Mouse (Mus musculus) stomach, postnatal 0 days (tissue): ENCODE measurements at regions not wholly inside any gene's neighbourhood (a gene's known extent, or its start where the extent isn't known, plus 50 kb on each side); places are given as distances from the start of the nearest gene placed in this dataset.
A peak's percentile ranks its signal among the peaks of the same experiment; 100 is the strongest.

ENCODE experiments used
- ATAC-seq: fragments of 200-750 bp; cut with Nextera tagmentation; 2 replicates; pipeline ENCODE4 v1.8.0; 2017; ENCODE audit not compliant: low FRiP score, low TSS enrichment
- DNase-seq: peaks from one replicate; pipeline ENCODE4 v3.0.0-alpha.2; 2016; ENCODE audit warnings: low spot score
- H3K27ac ChIP-seq: fragments of 300-500 bp; sonication (generic); replicated peaks from 2 replicates; pipeline ENCODE4 v1.5.1; 2014; ENCODE audit warnings: mild to moderate bottlenecking, control low read depth
- H3K27me3 ChIP-seq: fragments of 300-500 bp; sonication (generic); 2 replicates; pipeline ENCODE4 v1.6.1; 2014; ENCODE audit warnings: low read length; ENCODE audit not compliant: control insufficient read depth, insufficient read depth
- H3K36me3 ChIP-seq: fragments of 300-500 bp; sonication (generic); 2 replicates; pipeline ENCODE4 v1.6.1; 2014; ENCODE audit warnings: low read length, mixed read lengths; ENCODE audit not compliant: control insufficient read depth, insufficient read depth
- H3K4me1 ChIP-seq: fragments of 300-500 bp; sonication (generic); replicated peaks from 2 replicates; pipeline ENCODE4 v1.6.1; 2014; ENCODE audit warnings: antibody characterized with exemption; ENCODE audit not compliant: control insufficient read depth, insufficient read depth
- H3K4me2 ChIP-seq: fragments of 300-500 bp; sonication (generic); replicated peaks from 2 replicates; pipeline ENCODE4 v1.6.1; 2014; ENCODE audit warnings: low read depth, mild to moderate bottlenecking, control low read depth, moderate library complexity
- H3K4me3 ChIP-seq: fragments of 300-500 bp; sonication (generic); 2 replicates; pipeline ENCODE4 v1.5.1; 2014; ENCODE audit warnings: low read depth, low read length, control low read depth
- H3K9ac ChIP-seq: fragments of 300-500 bp; sonication (generic); 2 replicates; pipeline ENCODE4 v1.6.1; 2014; ENCODE audit warnings: mild to moderate bottlenecking, low read length, control low read depth, mixed read lengths
- H3K9me3 ChIP-seq: fragments of 300-500 bp; sonication (generic); 2 replicates; pipeline ENCODE4 v1.6.1; 2016; ENCODE audit warnings: low read length; ENCODE audit not compliant: control insufficient read depth
- CTCF ChIP-seq: IDR thresholded peaks from 2 replicates; pipeline ENCODE4 v1.5.1; 2016; ENCODE audit warnings: antibody characterized with exemption, low read depth, mild to moderate bottlenecking, moderate library complexity
- EP300 ChIP-seq: optimal IDR thresholded peaks from 2 replicates; pipeline ENCODE3; 2016; ENCODE audit warnings: antibody characterized with exemption
- WGBS: fragments of 180-500 bp; shearing (Covaris S2); extraction: QIAGEN DNeasy Blood & Tissue Kit; methylation state at CpG from one replicate; pipeline ENCODE4 v1.1.7; 2014; 5-methylcytosine and 5-hydroxymethylcytosine counted together

GRCm38 (mm10) chr5:103374162-103374561 is 50.8 kb upstream of the Ptpn13 start:
- TF ChIP-seq EP300 (no peak), CTCF (no peak)
- Histone ChIP-seq H3K4me2 (no peak overlapping the region), H3K27ac (no peak overlapping the region), H3K9ac (no peak overlapping the region), H3K9me3 (no peaks in the 10 kb centered on the region), H3K27me3 (no peaks in the 10 kb centered on the region), H3K36me3 (no peaks in the 10 kb centered on the region), H3K4me3 (no peak overlapping the region), H3K4me1 (no peaks in the 10 kb centered on the region)
- no peak for DNase-seq
- ATAC-seq: no peak
- 67% methylated on average over 6 of the region's 6 CpGs for whole genome bisulfite sequencing

- no peaks in the 10 kb centered on the region for H3K4me1 ChIP-seq
- TF ChIP-seq CTCF (peak; percentile 31), EP300 (no peak)
- no peaks in the 10 kb centered on the region for H3K9me3 ChIP-seq
- H3K27me3 ChIP-seq: no peaks in the 10 kb centered on the region
- H3K9ac ChIP-seq: no peak overlapping the region
- WGBS: 94% methylated on average over 4 of the region's 4 CpGs
- ATAC-seq: no peak
- no peak for DNase-seq
- no peaks in the 10 kb centered on the region for H3K36me3 ChIP-seq
- no peak overlapping the region for H3K27ac ChIP-seq
- H3K4me3 ChIP-seq: no peak overlapping the region
- no peak overlapping the region for H3K4me2 ChIP-seq
These were observed 51.9 kb upstream of the Ptpn13 start for GRCm38 (mm10) chr5:103373089-103373488.

GRCm38 (mm10) chr5:103370456-103370855 is 54.5 kb upstream of the Ptpn13 start:
- Histone ChIP-seq H3K4me3 (no peak overlapping the region), H3K27me3 (no peaks in the 10 kb centered on the region), H3K36me3 (no peaks in the 10 kb centered on the region), H3K4me1 (no peaks in the 10 kb centered on the region), H3K27ac (no peak overlapping the region), H3K9ac (no peak overlapping the region), H3K4me2 (no peak overlapping the region), H3K9me3 (no peaks in the 10 kb centered on the region)
- no peak for TF ChIP-seq EP300
- no peak for TF ChIP-seq CTCF
- WGBS: 47% methylated on average over 4 of the region's 4 CpGs
- ATAC-seq: no peak
- DNase-seq: no peak

- Histone ChIP-seq H3K36me3 (no peaks in the 10 kb centered on the region), H3K27ac (no peak overlapping the region), H3K27me3 (no peaks in the 10 kb centered on the region), H3K4me3 (no peak overlapping the region), H3K4me1 (no peaks in the 10 kb centered on the region), H3K9ac (no peak overlapping the region), H3K4me2 (no peak overlapping the region), H3K9me3 (no peaks in the 10 kb centered on the region)
- DNase-seq (no peak), ATAC-seq (no peak)
- TF ChIP-seq CTCF (peak; percentile 55), EP300 (no peak)
- 72% methylated on average over 10 of the region's 10 CpGs for WGBS
These were observed 56.0 kb upstream of the Ptpn13 start for GRCm38 (mm10) chr5:103368993-103369392.

GRCm38 (mm10) chr5:103367201-103367671 is 57.8 kb upstream of the Ptpn13 start:
- ATAC-seq: peak; percentile 75
- Histone ChIP-seq H3K4me1 (no peaks in the 10 kb centered on the region), H3K9me3 (no peaks in the 10 kb centered on the region), H3K36me3 (no peaks in the 10 kb centered on the region), H3K9ac (no peak overlapping the region), H3K4me3 (no peak overlapping the region), H3K27ac (no peak overlapping the region), H3K27me3 (no peaks in the 10 kb centered on the region), H3K4me2 (no peak overlapping the region)
- TF ChIP-seq EP300: no peak
- TF ChIP-seq CTCF: no peak
- WGBS: 33% methylated on average over 12 of the region's 12 CpGs
- peak; percentile 17 for DNase-seq

- Histone ChIP-seq H3K4me1 (no peaks in the 10 kb centered on the region), H3K36me3 (no peaks in the 10 kb centered on the region), H3K4me2 (no peak overlapping the region), H3K9ac (no peak overlapping the region), H3K27me3 (no peaks in the 10 kb centered on the region), H3K4me3 (no peak overlapping the region), H3K9me3 (no peaks in the 10 kb centered on the region), H3K27ac (no peak overlapping the region)
- 81% methylated on average over 19 of the region's 19 CpGs for WGBS
- TF ChIP-seq EP300 (no peak), CTCF (no peak)
- DNase-seq (no peak), ATAC-seq (no peak)
These were observed 59.1 kb upstream of the Ptpn13 start for GRCm38 (mm10) chr5:103365700-103366448.
